Mouse (Mus musculus) kidney, embryonic 14.5 days (tissue): ENCODE measurements around the gene Actg1. TPM values are rescaled to one million over a fixed set of nuclear protein-coding genes. Genes with fewer than 3 reads are reported as not detected.

Source experiments
- microRNA-seq: library from miRNA; unstranded; fragments of <30 nt; microRNA quantifications from one replicate; pipeline ENCODE4, GENCODE M21; 2016
- polyA plus RNA-seq: library from polyadenylated mRNA; unstranded; fragments of >200 nt; fragmentation: Nextera tagmentation; extraction: Ambion mirVana; gene quantifications from 2 replicates; pipeline ENCODE4 v1.2.1, GENCODE M21; 2014

Gene Actg1
- polyA plus RNA-seq, 1 experiment from 2014 or later = 2,603 TPM

Small RNAs within 50 kb of the gene (microRNA-seq; reads per million reads assigned to microRNA genes)
- gene Gm23419 = not detected
- gene Mir6935 = 1.7 reads per million

Other genes with a start within 250 kb of the Actg1 start
- 12.2 and 15.6 TPM in 2 replicates for gene Tepsin, start 249.8 kb downstream of the Actg1 start, polyA plus RNA-seq
- 97.3 and 115 TPM in 2 replicates for gene Ndufaf8, start 249.6 kb downstream of the Actg1 start, polyA plus RNA-seq
- 81.2 and 89.0 TPM in 2 replicates for gene Slc38a10, start 197.2 kb downstream of the Actg1 start, polyA plus RNA-seq
- gene Bahcc1, start 115.6 kb downstream of the Actg1 start, polyA plus RNA-seq = 20.3 and 27.2 TPM in 2 replicates
- 0.62 and 1.6 TPM in 2 replicates for gene Fscn2, start 13.0 kb upstream of the Actg1 start, polyA plus RNA-seq
- 32.1 and 40.3 TPM in 2 replicates for gene Faap100, start 30.2 kb upstream of the Actg1 start, polyA plus RNA-seq
- gene Nploc4, start 89.2 kb upstream of the Actg1 start, polyA plus RNA-seq = 25.0 and 45.4 TPM in 2 replicates
- not detected in 2 replicates for gene Tspan10, start 94.1 kb upstream of the Actg1 start, polyA plus RNA-seq
- 0.17 and 0.20 TPM in 2 replicates for gene Pde6g, start 105.0 kb upstream of the Actg1 start, polyA plus RNA-seq
- gene Oxld1, start 109.5 kb upstream of the Actg1 start, polyA plus RNA-seq = 14.8 and 18.2 TPM in 2 replicates
- gene Ccdc137, start 109.6 kb upstream of the Actg1 start, polyA plus RNA-seq = 27.4 and 32.8 TPM in 2 replicates
- 46.4 and 51.5 TPM in 2 replicates for gene Arl16, start 119.1 kb upstream of the Actg1 start, polyA plus RNA-seq
- gene Mrpl12, start 136.1 kb upstream of the Actg1 start, polyA plus RNA-seq = 176 and 218 TPM in 2 replicates
- gene Slc25a10, start 143.3 kb upstream of the Actg1 start, polyA plus RNA-seq = 65.3 and 79.1 TPM in 2 replicates
- 2.0 and 2.4 TPM in 2 replicates for gene Gcgr, start 182.2 kb upstream of the Actg1 start, polyA plus RNA-seq
- gene Mcrip1, start 201.2 kb upstream of the Actg1 start, polyA plus RNA-seq = 236 and 265 TPM in 2 replicates
- 0.58 and 0.89 TPM in 2 replicates for gene Ppp1r27, start 202.6 kb upstream of the Actg1 start, polyA plus RNA-seq
- 558 and 716 TPM in 2 replicates for gene P4hb, start 224.7 kb upstream of the Actg1 start, polyA plus RNA-seq
- 454 and 612 TPM in 2 replicates for gene Arhgdia, start 233.1 kb upstream of the Actg1 start, polyA plus RNA-seq
- gene Alyref, start 249.8 kb upstream of the Actg1 start, polyA plus RNA-seq = 594 and 799 TPM in 2 replicates
- 212 and 242 TPM in 2 replicates for gene Anapc11, start 249.9 kb upstream of the Actg1 start, polyA plus RNA-seq